Mouse (Mus musculus) frontal cortex, adult (tissue): ENCODE measurements around the gene Lrig2.
"Not testable (repeated sequence)": the region's sequence is repeated elsewhere in the genome, so short reads cannot be mapped to it uniquely, and the experiment has no call there.

Source experiments
- ATAC-seq: cut with Nextera tagmentation; 2 replicates; pipeline ENCODE4 v1.9.2; 2017; ENCODE audit warnings: mild to moderate bottlenecking, moderate library complexity, mixed read lengths; ENCODE audit not compliant: low TSS enrichment

The Lrig2 gene

DNA sequence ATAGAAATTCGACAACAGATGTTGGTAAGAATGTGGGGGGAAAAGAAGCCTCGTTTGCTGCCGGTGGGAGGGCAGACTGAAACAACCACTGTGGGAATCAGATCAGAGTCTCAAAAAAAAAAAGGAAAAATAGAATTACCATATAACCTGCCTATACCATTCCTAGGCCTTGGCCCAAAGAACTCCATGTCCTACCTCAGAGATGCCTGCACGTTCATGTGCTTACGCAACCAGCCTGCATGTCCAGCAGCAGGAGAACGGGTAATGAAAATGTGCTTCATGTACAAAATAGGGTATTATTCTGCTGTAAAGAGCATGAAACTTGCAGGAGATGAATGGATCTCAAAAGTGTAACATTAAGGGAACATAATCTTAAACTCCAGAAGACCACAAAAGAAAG lies 79.1 kb downstream of the Lrig2 start:
- ATAC-seq: no peak

DNA sequence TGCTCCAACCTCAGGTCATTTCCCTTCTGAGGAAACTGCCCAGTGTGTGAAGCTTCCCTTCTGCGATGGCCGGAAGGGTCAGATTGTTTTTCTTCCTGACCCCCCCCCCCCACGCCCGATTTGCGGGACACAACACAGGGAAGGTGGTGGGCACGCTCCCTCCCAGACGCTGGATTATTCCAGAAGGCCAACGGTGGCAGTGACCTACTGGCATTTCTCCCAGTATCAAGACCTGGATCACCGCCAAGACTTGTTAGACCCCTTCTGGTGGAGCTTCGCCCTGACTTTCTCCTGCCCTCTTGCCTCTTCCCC lies 79.9 kb downstream of the Lrig2 start:
- no peak for ATAC-seq

DNA sequence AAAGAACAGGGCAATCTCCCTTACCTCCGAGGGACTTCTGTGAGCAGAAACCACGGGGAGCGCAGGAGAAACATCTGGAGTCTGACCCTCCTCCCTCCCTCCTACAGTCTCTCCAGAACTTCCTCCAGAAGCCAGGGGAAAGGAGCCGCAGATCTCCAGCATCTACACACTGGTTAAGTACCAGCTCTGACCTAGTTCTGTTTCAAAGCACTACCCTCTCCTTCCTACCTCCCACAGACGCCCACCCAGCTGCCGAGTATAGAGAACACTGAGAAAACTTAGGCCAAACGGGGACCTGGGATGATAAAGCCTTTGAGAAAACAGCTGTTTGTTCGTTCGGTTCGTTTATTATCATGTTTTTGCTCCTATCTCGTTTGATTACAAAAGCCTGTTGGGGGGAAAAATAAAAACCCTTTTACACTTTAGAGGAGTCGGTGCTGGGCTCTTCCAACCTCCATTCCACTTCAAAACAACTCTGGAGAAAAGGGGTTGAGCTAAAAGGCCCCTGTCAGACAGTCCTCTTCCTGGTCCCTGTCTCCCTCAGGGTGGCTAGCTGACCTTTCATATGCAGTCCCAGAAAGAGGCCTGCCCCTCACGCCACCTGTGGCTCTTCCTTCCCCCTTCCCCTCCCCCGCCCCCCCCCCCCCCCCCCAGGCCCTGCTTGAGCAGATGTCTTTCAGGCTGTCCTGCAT lies 80.4 kb downstream of the Lrig2 start:
- ATAC-seq: peak; percentile 90

DNA sequence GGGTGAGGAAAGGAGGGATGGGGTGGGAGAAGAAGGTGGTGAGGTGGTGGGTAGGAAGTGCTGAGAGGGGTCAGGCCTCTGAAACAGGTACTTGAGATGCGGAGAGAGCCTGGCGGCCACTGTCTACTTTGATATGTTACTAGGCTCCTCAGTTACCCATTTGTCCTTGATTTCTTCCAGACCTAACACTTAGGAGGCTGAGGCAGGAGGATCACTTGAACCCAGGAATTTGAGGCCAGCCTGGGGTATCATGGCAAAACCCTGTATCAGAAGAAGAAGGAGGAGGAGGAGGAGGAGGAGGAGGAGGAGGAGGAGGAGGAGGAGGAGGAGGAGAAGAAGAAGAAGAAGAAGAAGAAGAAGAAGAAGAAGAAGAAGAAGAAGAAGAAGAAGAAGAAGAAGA lies 84.4 kb downstream of the Lrig2 start:
- ATAC-seq: not testable (repeated sequence)

DNA sequence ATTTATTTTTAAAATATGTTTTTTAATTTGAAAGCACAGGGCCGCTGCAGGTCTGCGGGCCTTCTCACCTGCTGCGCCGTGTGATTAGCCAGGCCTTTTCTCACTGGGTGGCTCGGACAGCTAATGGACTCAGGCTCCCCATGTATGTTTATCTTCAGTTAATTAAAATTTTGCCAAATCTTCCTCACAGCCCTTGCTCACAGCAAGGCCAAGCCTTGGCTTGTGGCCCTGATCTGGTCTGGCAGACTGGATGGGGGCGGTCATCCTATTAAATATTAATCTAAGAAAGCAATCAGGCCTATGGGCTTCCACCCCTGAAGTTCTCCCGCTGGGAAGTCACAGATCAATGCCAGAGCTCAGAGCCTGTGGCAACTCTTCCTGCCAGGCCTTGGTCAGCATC lies 87.4 kb downstream of the Lrig2 start:
- no peak for ATAC-seq

DNA sequence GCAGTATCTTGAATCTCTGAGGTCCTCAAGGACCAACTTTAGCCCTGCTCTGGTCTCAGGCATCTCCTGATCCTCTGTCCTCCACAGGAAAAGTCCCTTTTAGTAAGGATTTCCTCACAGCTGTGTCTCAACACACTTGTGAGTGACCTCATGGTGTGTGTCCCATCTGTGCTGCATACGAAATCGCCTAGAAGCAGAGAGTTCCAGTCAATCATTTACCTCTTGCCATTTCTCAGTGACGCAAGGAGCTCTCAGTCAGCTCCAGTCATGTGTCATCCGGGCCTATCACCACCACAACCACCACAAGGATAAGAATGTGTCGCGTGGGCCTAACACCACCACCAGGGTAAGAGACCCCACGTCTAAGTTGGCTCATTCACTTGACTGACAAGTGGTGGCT lies 90.8 kb downstream of the Lrig2 start:
- no peak for ATAC-seq

DNA sequence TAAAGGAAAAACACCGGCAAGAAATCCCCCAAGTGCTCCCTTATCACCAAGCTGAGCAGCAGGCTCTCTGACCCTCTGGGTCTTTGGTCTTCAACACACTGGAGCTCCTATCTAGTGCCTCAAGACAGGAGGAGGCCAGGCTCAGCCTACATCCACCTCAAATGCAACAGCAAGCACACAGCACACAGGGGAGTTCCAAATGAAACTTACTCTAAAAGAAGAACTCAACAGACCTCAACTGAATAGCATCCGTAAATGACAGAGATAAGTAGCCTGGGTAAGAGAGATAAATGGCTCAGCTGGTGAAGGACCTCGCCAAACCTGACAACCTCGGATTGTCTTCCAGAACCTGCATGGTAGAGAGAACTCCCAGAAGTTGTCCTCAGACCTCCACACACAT lies 91.7 kb downstream of the Lrig2 start:
- no peak for ATAC-seq

DNA sequence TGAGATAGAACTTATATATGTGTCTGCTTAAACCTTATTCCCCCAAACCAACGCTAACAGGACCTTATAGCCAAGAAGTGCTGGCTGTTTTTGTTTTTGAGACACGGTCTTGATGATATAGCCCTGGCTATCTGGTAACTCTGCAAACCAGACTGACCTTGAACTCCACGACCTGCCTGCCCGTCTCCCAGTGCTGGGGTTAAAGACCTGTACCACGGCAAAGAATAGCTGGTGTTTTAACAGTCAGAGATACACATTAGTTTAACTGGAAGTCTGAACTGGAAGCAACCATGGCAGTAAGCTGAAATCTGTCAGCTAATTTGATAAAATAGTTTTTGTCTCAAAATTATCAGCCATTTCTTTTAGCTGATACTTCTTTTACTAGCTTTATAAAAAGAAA lies 94.9 kb downstream of the Lrig2 start:
- no peak for ATAC-seq

DNA sequence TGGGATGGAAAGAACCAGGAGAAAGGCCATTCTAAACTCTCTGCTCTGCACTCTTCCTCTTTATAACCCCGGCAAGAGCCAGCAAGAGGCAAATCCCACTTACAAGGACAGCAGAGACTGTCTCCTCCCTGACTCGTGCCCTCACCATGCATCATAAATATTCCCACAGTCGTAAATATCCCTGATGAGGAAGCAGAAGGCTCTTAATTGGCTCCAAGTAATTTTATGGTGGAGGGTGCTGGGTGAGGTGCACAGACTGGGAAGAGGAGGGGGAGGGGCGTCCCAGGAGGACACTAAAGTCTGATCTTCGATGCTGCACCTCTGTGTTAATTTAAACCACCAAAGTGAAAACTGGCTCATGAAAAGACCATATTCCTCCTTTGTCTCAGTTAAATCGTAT lies 99.2 kb downstream of the Lrig2 start:
- no peak for ATAC-seq

DNA sequence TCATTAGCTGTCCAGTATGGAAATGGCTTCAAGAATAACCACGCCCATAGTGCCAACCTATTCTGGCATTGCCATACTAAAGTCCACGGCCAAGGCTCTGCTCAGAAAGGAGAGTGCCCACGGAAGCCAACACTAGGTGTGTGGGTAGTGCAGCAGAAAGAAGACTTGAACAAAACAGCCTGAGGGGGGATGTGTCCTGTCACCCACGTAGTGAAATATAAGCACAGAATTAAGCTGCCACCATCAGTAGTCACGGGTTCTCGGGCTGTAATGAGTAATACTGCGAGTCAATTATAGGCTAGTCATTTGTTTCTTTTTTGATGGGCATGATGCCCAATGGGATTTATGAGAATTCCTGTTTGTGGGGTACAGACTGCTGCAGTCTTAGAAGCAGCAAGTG lies 104.2 kb downstream of the Lrig2 start:
- peak; percentile 79 for ATAC-seq

DNA sequence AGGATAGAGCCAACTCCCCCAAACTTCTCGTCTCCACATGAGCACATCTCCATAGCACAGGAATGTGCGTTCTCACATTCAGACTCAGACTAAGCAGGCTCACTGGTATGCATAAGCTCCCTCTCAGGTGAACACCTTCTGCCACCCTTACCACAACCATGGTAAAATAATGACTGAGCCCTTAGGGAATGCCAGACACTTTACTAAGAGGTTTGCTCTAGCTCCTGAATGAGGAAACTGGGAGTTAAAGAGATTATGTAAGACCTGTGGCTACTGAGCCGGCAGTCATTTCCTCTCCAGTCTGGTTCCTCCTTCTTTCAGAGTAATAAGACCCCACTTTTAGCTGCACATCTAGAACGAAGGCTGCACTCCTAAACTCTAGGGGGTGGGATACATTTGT lies 108.1 kb downstream of the Lrig2 start:
- ATAC-seq: no peak

DNA sequence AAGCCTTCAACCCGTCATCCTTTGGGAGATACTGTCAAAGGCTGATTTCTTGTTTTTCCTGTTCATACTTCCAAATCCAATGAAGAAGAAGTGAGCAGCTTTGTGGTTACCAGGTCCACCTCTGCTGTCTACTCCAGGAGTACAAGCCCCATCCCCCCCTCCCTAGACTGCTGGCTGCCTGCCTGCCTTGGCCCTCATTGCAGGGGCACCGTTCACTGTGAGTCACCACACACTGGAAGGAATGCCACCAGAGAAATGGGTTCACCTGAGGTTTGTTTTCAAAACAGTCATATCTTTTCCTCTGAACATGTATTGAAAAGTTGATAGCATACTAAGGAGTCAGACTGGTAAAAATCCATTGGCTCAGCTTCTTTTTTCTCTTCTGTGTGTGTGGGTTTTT lies 110.5 kb downstream of the Lrig2 start:
- no peak for ATAC-seq

DNA sequence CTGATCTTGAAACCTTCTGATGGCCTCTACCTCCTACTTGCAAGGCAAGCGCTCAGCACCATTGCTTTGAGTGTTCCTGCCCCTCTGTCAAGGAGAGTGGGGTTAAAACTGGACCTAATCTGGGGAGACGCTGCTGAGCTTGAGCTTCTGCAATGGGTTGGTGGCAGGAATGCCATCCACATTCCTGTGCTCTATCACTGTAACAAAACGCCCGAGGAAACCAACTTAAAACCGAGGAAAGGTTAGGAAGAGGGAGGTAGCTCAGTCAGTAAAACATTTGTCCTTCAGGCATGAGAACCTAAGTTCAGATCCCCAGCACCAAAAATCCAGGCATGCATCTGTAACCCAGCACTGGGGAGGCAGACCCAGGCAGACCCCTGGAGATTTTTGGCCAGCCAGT lies 111.6 kb downstream of the Lrig2 start:
- ATAC-seq: no peak

DNA sequence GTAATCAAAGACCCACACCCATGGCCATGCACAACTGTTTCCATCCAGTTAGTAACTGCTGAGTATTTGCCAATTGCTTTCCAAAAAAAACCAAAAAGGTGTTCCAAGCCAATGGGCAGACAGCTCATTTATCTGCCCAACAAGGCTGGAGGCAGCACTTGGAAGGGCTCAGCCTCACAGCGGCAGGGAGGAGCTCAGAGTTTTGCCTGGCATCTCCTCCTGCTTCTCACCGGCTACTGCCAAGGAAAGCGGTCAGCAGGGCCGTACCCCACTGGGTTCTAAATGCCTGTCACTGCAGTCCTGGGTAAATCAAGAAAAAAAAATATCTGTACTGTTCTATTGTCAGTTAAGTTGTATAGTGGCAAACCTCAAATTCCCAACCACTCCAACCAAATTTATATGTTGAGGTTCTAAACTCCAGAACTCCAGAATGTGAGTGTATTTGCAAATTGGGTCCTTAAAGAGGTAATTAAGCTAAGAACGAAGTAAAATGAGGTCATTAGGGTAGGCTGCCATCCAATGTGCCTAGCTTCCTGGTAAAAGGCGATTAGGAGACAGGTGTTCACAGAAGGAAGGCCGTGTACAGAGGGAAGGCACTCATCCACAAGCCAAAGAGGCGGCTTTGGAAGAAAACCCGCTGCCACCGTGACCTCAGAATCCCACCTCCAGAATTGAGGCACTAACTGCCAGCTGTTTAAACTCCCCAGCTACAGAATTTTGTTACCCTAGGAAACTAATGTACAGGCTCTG lies 112.2 kb downstream of the Lrig2 start:
- no peak for ATAC-seq

DNA sequence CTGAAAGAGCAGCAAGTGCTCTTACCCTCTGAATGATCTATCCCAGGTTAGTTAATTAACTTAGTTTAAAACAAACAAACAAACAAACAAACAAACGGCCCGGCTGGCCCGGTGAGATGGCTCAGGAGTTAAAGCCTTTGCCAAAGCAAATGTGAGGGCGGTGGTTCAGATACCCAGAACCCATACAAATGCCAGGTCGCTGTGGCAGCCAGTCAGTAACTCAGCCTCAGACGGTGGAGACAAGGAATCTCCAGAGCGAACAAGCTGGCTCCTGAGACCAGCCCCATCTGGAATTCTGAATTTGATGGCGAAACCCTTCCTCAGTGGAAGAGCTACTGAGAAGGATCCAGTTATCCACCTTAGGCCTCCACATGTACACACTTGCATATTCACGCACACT lies 114.4 kb downstream of the Lrig2 start:
- no peak for ATAC-seq

DNA sequence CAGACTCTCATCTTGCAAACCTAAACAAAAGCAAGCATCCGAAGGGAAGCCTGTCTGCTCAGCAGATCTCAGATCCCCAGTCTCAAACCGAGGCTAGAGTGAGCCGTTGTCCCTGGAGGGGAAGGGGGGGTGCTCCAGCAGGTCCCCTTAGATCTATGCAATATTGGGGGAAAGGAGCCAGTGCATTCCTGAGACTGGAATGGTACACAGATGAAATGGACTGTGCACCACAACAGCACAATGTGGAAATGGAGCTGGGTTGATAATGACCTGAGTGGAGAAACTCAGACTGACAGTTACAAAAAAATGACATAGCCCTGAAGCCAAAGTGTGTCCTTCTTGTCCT lies 115.0 kb downstream of the Lrig2 start:
- ATAC-seq: peak; percentile 56; the same call in 1 of the 2 replicates

DNA sequence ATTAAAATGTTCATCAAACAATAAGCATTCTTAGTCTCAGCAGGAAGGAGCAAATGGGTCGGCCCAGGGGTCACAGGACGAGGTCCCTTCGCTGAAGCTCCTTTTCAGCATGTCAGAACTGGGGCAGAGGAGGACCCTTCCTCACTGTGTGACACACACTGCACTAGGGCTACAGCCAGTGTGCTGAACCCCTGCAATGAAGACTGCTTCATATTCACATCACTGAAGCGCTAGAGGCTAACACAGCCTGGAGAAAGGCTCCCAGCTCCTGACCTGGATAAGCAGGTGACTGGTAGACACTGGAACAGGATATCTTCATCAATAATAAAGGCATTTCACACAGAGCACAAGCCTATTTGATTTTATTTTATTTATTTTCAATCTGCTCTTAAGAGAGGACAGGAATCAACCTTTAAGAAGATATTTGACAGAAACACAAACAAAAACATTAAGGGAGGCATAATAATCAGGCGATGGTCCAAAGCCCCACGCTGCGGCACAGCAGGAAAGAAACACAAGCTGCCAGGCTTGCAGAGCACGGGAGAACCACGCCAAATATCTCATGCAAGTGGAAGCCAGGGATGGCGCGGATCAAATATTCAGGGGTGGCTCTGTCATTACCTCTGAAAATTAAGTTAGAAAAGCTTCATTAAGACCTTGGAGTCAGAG lies 115.5 kb downstream of the Lrig2 start:
- ATAC-seq: peak; percentile 58; the same call in 1 of the 2 replicates

DNA sequence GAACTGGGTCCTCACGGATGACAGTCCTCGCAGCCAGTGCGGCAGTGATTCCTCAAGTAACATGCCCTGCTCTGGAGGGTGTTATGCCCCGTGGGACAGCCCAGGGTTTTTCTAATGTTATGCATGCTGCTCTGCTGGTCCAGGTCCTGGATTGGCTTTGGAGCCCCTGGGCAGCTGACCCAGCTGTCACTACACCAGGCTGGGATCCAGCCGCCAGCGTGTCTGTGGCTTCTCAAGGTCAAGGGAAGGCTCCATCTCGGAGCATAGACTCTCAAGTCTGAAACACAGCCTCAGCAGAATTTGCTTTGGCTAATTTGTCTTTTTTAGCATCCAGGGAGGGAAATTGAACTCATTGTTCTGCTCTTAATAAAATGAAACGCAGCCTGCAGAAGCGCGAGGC lies 121.6 kb downstream of the Lrig2 start:
- no peak for ATAC-seq

DNA sequence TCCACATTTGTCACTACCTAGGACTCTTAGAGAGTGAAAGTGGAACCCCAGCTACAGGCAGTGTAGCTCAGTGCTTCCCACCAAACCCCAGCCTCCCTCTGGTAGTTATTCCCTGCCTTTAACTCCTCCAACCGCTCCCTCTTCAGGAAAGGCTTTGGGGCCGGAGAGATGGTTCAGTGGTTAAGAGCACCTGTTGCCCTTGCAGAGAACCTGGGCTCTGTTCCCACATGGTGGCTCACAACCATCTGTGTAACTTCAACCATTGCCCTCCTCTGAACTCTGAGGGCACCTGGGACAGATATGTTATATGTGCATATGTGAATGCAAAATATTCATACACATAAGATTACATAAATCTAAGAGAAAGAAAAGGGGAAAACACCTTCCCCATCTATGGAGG lies 122.3 kb downstream of the Lrig2 start:
- ATAC-seq: no peak

DNA sequence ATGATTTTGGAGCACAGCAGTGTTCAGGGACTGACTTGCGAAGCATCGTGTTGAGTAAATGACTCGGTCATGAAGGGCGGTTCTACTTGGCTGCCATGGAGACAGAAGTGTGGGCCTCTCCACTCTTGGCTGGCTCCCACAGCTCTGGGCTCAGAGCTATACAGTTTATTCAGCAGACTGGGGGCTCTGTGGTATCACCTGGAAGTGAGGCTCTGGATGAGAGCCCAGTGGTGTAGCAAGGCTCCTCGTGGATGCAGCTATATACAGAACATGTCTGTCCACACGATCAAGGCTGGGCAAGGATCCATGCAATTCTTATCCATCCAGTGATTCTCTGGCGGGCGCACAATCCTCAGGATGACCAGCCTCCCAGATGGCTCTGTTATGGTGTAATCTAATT lies 126.1 kb downstream of the Lrig2 start:
- peak; percentile 55 for ATAC-seq

DNA sequence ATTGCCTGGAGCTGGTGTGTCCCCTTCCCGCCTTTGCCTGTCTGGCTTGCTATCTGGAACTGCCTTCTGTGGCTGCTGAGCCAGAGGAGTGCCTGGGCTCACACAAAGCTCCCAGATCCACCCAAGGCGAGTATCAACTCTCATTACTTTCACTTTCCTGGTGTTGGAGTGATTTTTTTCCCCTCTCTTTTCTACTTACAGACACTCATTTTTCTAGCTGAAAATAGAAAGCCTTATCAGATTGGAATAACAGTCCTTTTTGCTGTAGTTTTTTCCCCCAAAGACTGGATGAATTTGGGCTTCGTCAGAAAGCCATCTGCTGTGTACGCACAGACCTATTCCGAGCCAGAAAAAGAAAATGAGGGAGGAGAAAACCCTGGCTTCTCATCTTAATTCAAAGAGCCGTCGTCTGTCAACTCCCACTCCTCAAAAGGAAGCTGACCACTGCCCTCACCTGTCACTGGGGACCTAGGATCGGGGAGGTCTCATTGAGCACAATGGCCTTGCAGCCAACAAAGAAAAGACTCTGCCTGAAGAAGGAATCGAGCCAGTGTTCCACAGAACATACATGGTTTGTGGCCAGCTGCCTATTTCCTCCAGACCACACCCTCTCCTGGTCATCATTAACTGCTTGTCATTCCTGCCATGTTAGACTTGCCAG lies 127.9 kb downstream of the Lrig2 start:
- ATAC-seq: peak; percentile 90

DNA sequence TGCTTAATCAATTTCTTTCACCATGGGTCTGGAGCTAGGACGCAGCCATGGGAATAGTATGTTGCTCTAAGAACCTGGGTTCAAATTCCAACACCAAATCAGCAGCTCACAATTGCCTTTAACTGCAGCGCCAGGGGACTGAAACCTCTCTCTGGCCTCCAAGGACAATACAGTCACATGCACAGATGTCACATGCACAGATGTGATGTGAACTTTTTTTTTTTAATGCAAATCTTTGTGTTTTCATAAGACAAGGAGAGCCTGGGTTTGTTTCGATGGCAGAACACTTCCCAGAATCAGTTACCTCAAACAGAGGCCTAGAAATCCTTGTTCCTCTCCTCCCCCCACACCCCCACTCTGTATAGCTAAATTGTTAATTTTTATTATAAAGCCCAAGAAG lies 133.5 kb downstream of the Lrig2 start:
- no peak for ATAC-seq

DNA sequence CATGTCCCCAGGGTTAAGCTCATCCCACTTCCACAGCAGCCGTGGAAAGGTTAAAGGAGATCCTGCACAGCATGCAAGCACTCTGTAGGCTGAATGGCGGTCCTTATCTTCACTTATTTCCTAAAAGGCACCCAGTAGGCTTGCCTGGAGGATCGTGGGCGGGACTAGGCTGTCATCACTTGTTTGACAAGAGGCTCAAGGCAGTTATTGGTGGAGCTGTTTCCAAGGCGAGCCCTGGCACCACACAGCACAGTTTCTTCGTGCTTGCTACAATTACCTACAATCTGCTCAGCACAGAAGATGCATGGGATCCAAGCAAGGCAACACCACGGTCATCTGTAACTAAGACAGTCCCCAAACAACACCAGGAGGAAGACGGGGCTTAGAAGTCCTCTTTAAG lies 137.8 kb downstream of the Lrig2 start:
- ATAC-seq: no peak
